Mouse (Mus musculus): ENCODE results near the gene Tmem185a. TPM values are rescaled to one million over a fixed set of nuclear protein-coding genes. Genes with fewer than 3 reads are reported as not detected.

Gene Tmem185a
- polyA plus RNA-seq, 1 experiment = 31.2 TPM

Other genes starting within 250 kb of the Tmem185a start
- gene Ids, start 112.1 kb downstream of the Tmem185a start, polyA plus RNA-seq (2012; fragmentation: generic; extraction: Trizol) = 6.1 TPM
- gene 1110012L19Rik, start 91.3 kb downstream of the Tmem185a start, polyA plus RNA-seq (2012; fragmentation: generic; extraction: Trizol) = 25.5 TPM

All from myocyte (in vitro differentiated cells).